Mouse (Mus musculus) C2C12 (cell line): Measurements from ENCODE around the gene Prmt7.

Experiments
- CTCF ChIP-seq: IDR thresholded peaks from one replicate; pipeline ENCODE4 v1.5.1; 2011; ENCODE audit not compliant: control insufficient read depth, insufficient read depth, insufficient read length
- FOSL1 ChIP-seq: IDR thresholded peaks from one replicate; pipeline ENCODE4 v1.8.0; 2011; ENCODE audit warnings: mild to moderate bottlenecking, low read length; ENCODE audit not compliant: poor library complexity, insufficient read depth, severe bottlenecking
- MAX ChIP-seq: IDR thresholded peaks from one replicate; pipeline ENCODE4 v1.6.1; 2011; ENCODE audit warnings: mild to moderate bottlenecking, control low read depth
- MYOD1 ChIP-seq: IDR thresholded peaks from one replicate; pipeline ENCODE4 v1.6.1; 2011; ENCODE audit warnings: low read depth; ENCODE audit not compliant: control insufficient read depth, insufficient read length
- MYOG ChIP-seq: IDR thresholded peaks from one replicate; pipeline ENCODE4 v1.6.1; 2011; ENCODE audit not compliant: control insufficient read depth, insufficient read length; ENCODE audit errors: extremely low read depth
- USF1 ChIP-seq: IDR thresholded peaks from one replicate; pipeline ENCODE4 v1.6.1; 2011; ENCODE audit warnings: low read depth, mild to moderate bottlenecking, control low read depth, moderate library complexity

GRCm38 (mm10) chr8:106260894-106261293 lies 50.2 kb downstream of the Prmt7 start:
- TF ChIP-seq MYOG (no peak), CTCF (no peak), MYOD1 (no peak), FOSL1 (no peak), USF1 (no peak), MAX (no peak)
